Mouse (Mus musculus): Measurements from ENCODE around the gene Golgb1. TPM values are rescaled to one million over a fixed set of nuclear protein-coding genes. Genes with fewer than 3 reads are reported as not detected.

Golgb1 gene
- total RNA-seq, 1 experiment, result 52.6 TPM

- in situ Hi-C loops (cut with MboI; ENCODE audit: low sequenced_read_pairs in 2 of 2, unreplicated experiment in 2 of 2), result no loop called here
- no peak for DNase-seq (ENCODE audit: low read depth, low spot score)
- H3K27ac ChIP-seq (ENCODE audit: insufficient read depth, low read depth, low read length, poor library complexity, severe bottlenecking), result no peak overlapping the region
- TF ChIP-seq HCFC1 (IDR thresholded peaks at IDR 0.05; ENCODE audit: borderline replicate concordance, insufficient read depth, low read length) (no peak), ZC3H11A (IDR thresholded peaks at IDR 0.05; ENCODE audit: borderline replicate concordance, low read depth, low read length) (no peak), MAFK (IDR thresholded peaks at IDR 0.05; ENCODE audit: insufficient read depth, low read depth, low read length) (no peak), CHD2 (IDR thresholded peaks at IDR 0.05; ENCODE audit: low read depth, low read length) (no peak), ZNF384 (IDR thresholded peaks at IDR 0.05; ENCODE audit: low read depth, low read length) (no peak)
- H3K9ac ChIP-seq (ENCODE audit: insufficient read depth, low read depth, low read length, poor library complexity, severe bottlenecking), result no peak overlapping the region
- no peaks in the 10 kb centered on the region for H3K9me3 ChIP-seq (ENCODE audit: control insufficient read depth, insufficient read depth, low read depth, low read length)
- H3K36me3 ChIP-seq (ENCODE audit: control insufficient read depth, insufficient read depth, low read length, poor library complexity, severe bottlenecking), result no peaks in the 10 kb centered on the region
- peaks cover 2 to 3% of the 10 kb centered on the region in 2 experiments; a peak in 2 of 4 replicates for H3K4me1 ChIP-seq (ENCODE audit: control insufficient read depth in 2 of 2, insufficient read depth in 2 of 2, low read length in 2 of 2, poor library complexity in 1 of 2)
- no peak overlapping the region for H3K4me3 ChIP-seq (ENCODE audit: insufficient read depth in 1 of 2, low read depth in 1 of 2, low read length in 2 of 2, poor library complexity in 1 of 2, severe bottlenecking in 1 of 2)
These were observed 66.3 kb downstream of the Golgb1 start for GRCm38 (mm10) chr16:36941137-36941727.

- TF ChIP-seq ZNF384 (IDR thresholded peaks at IDR 0.05; ENCODE audit: low read depth, low read length) (no peak), HCFC1 (IDR thresholded peaks at IDR 0.05; ENCODE audit: borderline replicate concordance, insufficient read depth, low read length) (no peak), ZC3H11A (IDR thresholded peaks at IDR 0.05; ENCODE audit: borderline replicate concordance, low read depth, low read length) (no peak), MAFK (IDR thresholded peaks at IDR 0.05; ENCODE audit: insufficient read depth, low read depth, low read length) (no peak), CHD2 (IDR thresholded peaks at IDR 0.05; ENCODE audit: low read depth, low read length) (no peak)
- H3K9me3 ChIP-seq (ENCODE audit: control insufficient read depth, insufficient read depth, low read depth, low read length), result no peaks in the 10 kb centered on the region
- no peak overlapping the region for H3K9ac ChIP-seq (ENCODE audit: insufficient read depth, low read depth, low read length, poor library complexity, severe bottlenecking)
- no peak overlapping the region for H3K4me3 ChIP-seq (ENCODE audit: insufficient read depth in 1 of 2, low read depth in 1 of 2, low read length in 2 of 2, poor library complexity in 1 of 2, severe bottlenecking in 1 of 2)
- no peak for DNase-seq (ENCODE audit: low read depth, low spot score)
- peaks cover 2 to 3% of the 10 kb centered on the region in 2 experiments; a peak in 2 of 4 replicates for H3K4me1 ChIP-seq (ENCODE audit: control insufficient read depth in 2 of 2, insufficient read depth in 2 of 2, low read length in 2 of 2, poor library complexity in 1 of 2)
- in situ Hi-C loops (cut with MboI; ENCODE audit: low sequenced_read_pairs in 2 of 2, unreplicated experiment in 2 of 2), result no loop called here
- no peaks in the 10 kb centered on the region for H3K36me3 ChIP-seq (ENCODE audit: control insufficient read depth, insufficient read depth, low read length, poor library complexity, severe bottlenecking)
- no peak overlapping the region for H3K27ac ChIP-seq (ENCODE audit: insufficient read depth, low read depth, low read length, poor library complexity, severe bottlenecking)
These were observed 67.0 kb downstream of the Golgb1 start for GRCm38 (mm10) chr16:36941895-36942294.

GRCm38 (mm10) chr16:36943591-36943990, 68.7 kb downstream of the Golgb1 start:
- H3K4me1 ChIP-seq (ENCODE audit: control insufficient read depth in 2 of 2, insufficient read depth in 2 of 2, low read length in 2 of 2, poor library complexity in 1 of 2), result peaks cover 2 to 3% of the 10 kb centered on the region in 2 experiments; a peak in 2 of 4 replicates
- DNase-seq (ENCODE audit: low read depth, low spot score), result no peak
- no peak overlapping the region for H3K27ac ChIP-seq (ENCODE audit: insufficient read depth, low read depth, low read length, poor library complexity, severe bottlenecking)
- no peak overlapping the region for H3K9ac ChIP-seq (ENCODE audit: insufficient read depth, low read depth, low read length, poor library complexity, severe bottlenecking)
- no peak overlapping the region for H3K4me3 ChIP-seq (ENCODE audit: insufficient read depth in 1 of 2, low read depth in 1 of 2, low read length in 2 of 2, poor library complexity in 1 of 2, severe bottlenecking in 1 of 2)
- H3K9me3 ChIP-seq (ENCODE audit: control insufficient read depth, insufficient read depth, low read depth, low read length), result no peaks in the 10 kb centered on the region
- in situ Hi-C loops (cut with MboI; ENCODE audit: low sequenced_read_pairs in 2 of 2, unreplicated experiment in 2 of 2), result no loop called here
- TF ChIP-seq HCFC1 (IDR thresholded peaks at IDR 0.05; ENCODE audit: borderline replicate concordance, insufficient read depth, low read length) (no peak), ZC3H11A (IDR thresholded peaks at IDR 0.05; ENCODE audit: borderline replicate concordance, low read depth, low read length) (no peak), CHD2 (IDR thresholded peaks at IDR 0.05; ENCODE audit: low read depth, low read length) (no peak), MAFK (IDR thresholded peaks at IDR 0.05; ENCODE audit: insufficient read depth, low read depth, low read length) (no peak), ZNF384 (IDR thresholded peaks at IDR 0.05; ENCODE audit: low read depth, low read length) (no peak)
- no peaks in the 10 kb centered on the region for H3K36me3 ChIP-seq (ENCODE audit: control insufficient read depth, insufficient read depth, low read length, poor library complexity, severe bottlenecking)

GRCm38 (mm10) chr16:36944895-36945424, 70.0 kb downstream of the Golgb1 start:
- DNase-seq (ENCODE audit: low read depth, low spot score), result no peak
- H3K27ac ChIP-seq (ENCODE audit: insufficient read depth, low read depth, low read length, poor library complexity, severe bottlenecking), result no peak overlapping the region
- no peaks in the 10 kb centered on the region for H3K9me3 ChIP-seq (ENCODE audit: control insufficient read depth, insufficient read depth, low read depth, low read length)
- no peak overlapping the region for H3K4me3 ChIP-seq (ENCODE audit: insufficient read depth in 1 of 2, low read depth in 1 of 2, low read length in 2 of 2, poor library complexity in 1 of 2, severe bottlenecking in 1 of 2)
- TF ChIP-seq CHD2 (IDR thresholded peaks at IDR 0.05; ENCODE audit: low read depth, low read length) (no peak), MAFK (IDR thresholded peaks at IDR 0.05; ENCODE audit: insufficient read depth, low read depth, low read length) (no peak), ZNF384 (IDR thresholded peaks at IDR 0.05; ENCODE audit: low read depth, low read length) (no peak), HCFC1 (IDR thresholded peaks at IDR 0.05; ENCODE audit: borderline replicate concordance, insufficient read depth, low read length) (no peak), ZC3H11A (IDR thresholded peaks at IDR 0.05; ENCODE audit: borderline replicate concordance, low read depth, low read length) (no peak)
- no peaks in the 10 kb centered on the region for H3K36me3 ChIP-seq (ENCODE audit: control insufficient read depth, insufficient read depth, low read length, poor library complexity, severe bottlenecking)
- H3K4me1 ChIP-seq (ENCODE audit: control insufficient read depth in 2 of 2, insufficient read depth in 2 of 2, low read length in 2 of 2, poor library complexity in 1 of 2), result peaks cover 2 to 3% of the 10 kb centered on the region in 2 experiments; a peak in 2 of 4 replicates
- H3K9ac ChIP-seq (ENCODE audit: insufficient read depth, low read depth, low read length, poor library complexity, severe bottlenecking), result no peak overlapping the region
- in situ Hi-C loops (cut with MboI; ENCODE audit: low sequenced_read_pairs in 2 of 2, unreplicated experiment in 2 of 2), result no loop called here
